Mouse (Mus musculus): Measurements from ENCODE around the gene Prepl. TPM values are rescaled to one million over a fixed set of nuclear protein-coding genes. Genes with fewer than 3 reads are reported as not detected.

Gene Prepl
- polyA plus RNA-seq, 1 experiment from 2014 or later = 83.1 TPM

Other genes with a start within 250 kb of the Prepl start
- 89.6 and 97.2 TPM in 2 replicates for gene Ppm1b, start 133.5 kb downstream of the Prepl start, polyA plus RNA-seq (2015; fragmentation: Nextera tagmentation; extraction: Ambion mirVana)
- 0.32 and 0.47 TPM in 2 replicates for gene Slc3a1, start 61.9 kb downstream of the Prepl start, polyA plus RNA-seq (2015; fragmentation: Nextera tagmentation; extraction: Ambion mirVana)
- gene Camkmt, start 311 bp upstream of the Prepl start, polyA plus RNA-seq (2015; fragmentation: Nextera tagmentation; extraction: Ambion mirVana) = 18.3 and 18.7 TPM in 2 replicates